Mouse (Mus musculus) myocyte (in vitro differentiated cells): ENCODE data around the gene Smyd3. TPM values are rescaled to one million over a fixed set of nuclear protein-coding genes. Genes with fewer than 3 reads are reported as not detected.

Experiments used
- H3K27me3 ChIP-seq: one replicate; pipeline ENCODE4 v1.6.1; 2011; ENCODE audit not compliant: control insufficient read depth, insufficient read depth, insufficient read length
- H3K36me3 ChIP-seq: one replicate; pipeline ENCODE4 v1.6.1; 2011; ENCODE audit not compliant: control insufficient read depth, insufficient read depth
- H3K4me2 ChIP-seq: one replicate; pipeline ENCODE4 v1.6.1; 2011; ENCODE audit warnings: low read depth, control low read depth
- H3K4me3 ChIP-seq: one replicate; pipeline ENCODE4 v1.5.1; 2011; ENCODE audit warnings: mild to moderate bottlenecking, control low read depth, moderate library complexity
- H3K79me2 ChIP-seq: one replicate; pipeline ENCODE4 v1.6.1; 2011; ENCODE audit not compliant: control insufficient read depth, insufficient read depth
- H3ac ChIP-seq: one replicate; pipeline ENCODE4 v1.6.1; 2011; ENCODE audit not compliant: control insufficient read depth, insufficient read length
- CEBPB ChIP-seq: IDR thresholded peaks from 2 replicates; pipeline ENCODE4 v1.6.1; 2011; ENCODE audit warnings: mild to moderate bottlenecking, moderate library complexity; ENCODE audit not compliant: poor library complexity, insufficient read depth, severe bottlenecking
- E2F4 ChIP-seq: IDR thresholded peaks from one replicate; pipeline ENCODE4 v1.6.1; 2011; ENCODE audit warnings: mild to moderate bottlenecking, control low read depth, moderate library complexity; ENCODE audit not compliant: insufficient read depth
- MAX ChIP-seq: IDR thresholded peaks from one replicate; pipeline ENCODE4 v1.6.1; 2011; ENCODE audit warnings: low read depth, mild to moderate bottlenecking, control low read depth
- MYOD1 ChIP-seq, 3 experiments: IDR thresholded peaks; one replicate each; pipeline ENCODE4 v1.6.1; 2011; ENCODE audit warnings: control low read depth in 2 of 3, low read depth in 2 of 3, mild to moderate bottlenecking in 2 of 3, moderate library complexity in 1 of 3; ENCODE audit not compliant: insufficient read length in 2 of 3, control insufficient read depth in 1 of 3
- MYOG ChIP-seq, 3 experiments: IDR thresholded peaks; one replicate each; pipeline ENCODE4 v1.6.1; 2011; ENCODE audit warnings: control low read depth in 2 of 3, low read depth in 2 of 3, mild to moderate bottlenecking in 2 of 3; ENCODE audit not compliant: insufficient read length in 2 of 3, control insufficient read depth in 1 of 3, insufficient read depth in 1 of 3
- POLR2A ChIP-seq: IDR thresholded peaks from one replicate; pipeline ENCODE4 v1.6.1; 2011; ENCODE audit warnings: low read depth, mild to moderate bottlenecking, control low read depth, moderate library complexity; ENCODE audit not compliant: insufficient read length
- POLR2AphosphoS2 ChIP-seq: IDR thresholded peaks from one replicate; pipeline ENCODE4 v1.6.1; 2011; ENCODE audit warnings: low read depth, control low read depth; ENCODE audit not compliant: insufficient read length
- REST ChIP-seq: IDR thresholded peaks from one replicate; pipeline ENCODE4 v1.6.1; 2011; ENCODE audit warnings: mild to moderate bottlenecking, control low read depth, moderate library complexity; ENCODE audit not compliant: insufficient read depth, insufficient read length
- SRF ChIP-seq: IDR thresholded peaks from one replicate; pipeline ENCODE4 v1.6.1; 2011; ENCODE audit warnings: low read depth; ENCODE audit not compliant: control insufficient read depth, insufficient read length
- TCF12 ChIP-seq: IDR thresholded peaks from one replicate; pipeline ENCODE4 v1.6.1; 2011; ENCODE audit warnings: mild to moderate bottlenecking, control low read depth; ENCODE audit not compliant: poor library complexity, insufficient read depth, severe bottlenecking
- TCF3 ChIP-seq: IDR thresholded peaks from one replicate; pipeline ENCODE4 v1.6.1; 2011; ENCODE audit warnings: low read depth, control low read depth; ENCODE audit not compliant: insufficient read length
- USF1 ChIP-seq: IDR thresholded peaks from one replicate; pipeline ENCODE4 v1.6.1; 2011; ENCODE audit warnings: low read depth, mild to moderate bottlenecking, control low read depth, moderate library complexity
- polyA plus RNA-seq: library from polyadenylated mRNA; unstranded; fragments of >200 nt; fragmentation: generic; extraction: Trizol; gene quantifications from one replicate; pipeline ENCODE4 v1.2.1, GENCODE M21; 2012; ENCODE audit warnings: missing spikeins

Smyd3 gene
- polyA plus RNA-seq, 1 experiment, result 22.7 TPM

DNA sequence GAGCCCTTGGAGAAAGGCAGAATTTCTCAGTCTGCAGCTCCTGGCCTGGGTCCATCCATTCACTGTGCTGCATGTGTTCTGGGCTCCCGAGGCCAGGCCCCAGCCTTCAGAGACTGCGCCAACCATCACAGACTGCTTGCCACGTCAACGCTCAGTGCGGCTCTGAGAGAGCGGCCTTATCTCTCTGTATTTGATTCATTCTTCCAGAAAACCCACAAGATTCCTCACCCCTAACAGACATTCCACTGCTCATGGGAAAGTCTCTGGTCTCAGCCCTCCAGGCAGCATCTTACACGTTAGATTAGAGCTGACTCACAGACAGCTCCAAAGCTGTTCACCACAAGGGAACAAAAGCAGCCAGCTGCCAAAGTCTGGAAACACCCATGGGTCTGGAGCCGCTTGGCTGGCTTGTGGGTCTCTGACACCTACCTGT, 475.9 kb downstream of the Smyd3 start:
- Histone ChIP-seq H3K79me2 (no peaks in the 10 kb centered on the region), H3K36me3 (no peaks in the 10 kb centered on the region), H3K4me3 (peak overlapping the region; percentile 7), H3K27me3 (no peaks in the 10 kb centered on the region), H3ac (no peak overlapping the region), H3K4me2 (peak overlapping the region; percentile 82)
- TF ChIP-seq E2F4, result no peak
- peak; percentile 82 for TF ChIP-seq TCF12
- peak; percentile 9 for TF ChIP-seq POLR2A
- TF ChIP-seq MAX, result peak; percentile 62
- TF ChIP-seq MYOG (IDR thresholded peaks at IDR 0.05; ENCODE audit: control insufficient read depth in 1 of 3, insufficient read depth in 1 of 3, insufficient read length in 2 of 3, low read depth in 2 of 3), result peak in 1 of 3 experiments; percentile 52
- no peak for TF ChIP-seq POLR2AphosphoS2
- TF ChIP-seq SRF, result peak; percentile 1
- no peak for TF ChIP-seq CEBPB
- no peak for TF ChIP-seq TCF3
- no peak for TF ChIP-seq REST
- peak in 2 of 3 experiments; percentile 49 to 53 for TF ChIP-seq MYOD1 (IDR thresholded peaks at IDR 0.05; ENCODE audit: control insufficient read depth in 1 of 3, insufficient read length in 2 of 3, low read depth in 2 of 3)
- TF ChIP-seq USF1, result no peak

DNA sequence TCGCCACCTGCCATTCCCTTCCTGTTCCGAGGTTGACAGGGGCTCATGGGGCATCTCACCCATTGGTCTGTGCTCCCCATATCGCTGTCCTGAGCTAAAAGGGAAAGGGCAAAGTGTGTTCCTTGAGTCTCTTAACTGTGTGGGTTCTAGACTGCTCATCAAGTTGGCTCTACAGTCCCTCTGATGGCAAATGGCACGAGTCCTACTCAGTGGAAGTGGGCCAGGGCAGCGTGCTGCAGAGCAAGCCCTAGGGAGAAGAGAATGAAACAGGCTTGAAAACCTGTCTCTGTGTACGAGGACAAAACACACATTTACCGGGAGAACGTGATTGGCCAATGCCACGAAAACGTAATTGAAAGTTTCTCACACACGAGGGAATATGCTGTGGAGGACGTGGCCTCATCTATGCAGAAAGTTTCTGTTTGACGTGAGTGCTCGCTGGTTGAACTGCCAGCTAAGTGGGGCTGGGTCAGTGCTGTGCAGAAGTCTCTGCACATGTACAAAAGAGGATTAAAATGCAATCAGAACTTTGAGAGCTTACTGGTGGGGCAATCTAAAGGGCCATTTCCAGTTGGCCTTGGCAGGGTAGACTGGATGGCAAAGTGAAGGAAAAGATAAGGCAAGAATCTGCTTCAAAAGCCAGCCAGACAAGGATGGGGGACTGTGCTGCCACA, 476.5 kb downstream of the Smyd3 start:
- H3K4me2 ChIP-seq, result peak overlapping the region; percentile 82

GRCm38 (mm10) chr1:179038801-179039200, 479.0 kb downstream of the Smyd3 start:
- Histone ChIP-seq H3K4me2 (no peak overlapping the region), H3K36me3 (no peaks in the 10 kb centered on the region), H3K27me3 (no peaks in the 10 kb centered on the region), H3ac (no peak overlapping the region), H3K4me3 (no peak overlapping the region), H3K79me2 (no peaks in the 10 kb centered on the region)
- no peak for TF ChIP-seq MAX
- no peak for TF ChIP-seq MYOD1 (IDR thresholded peaks at IDR 0.05; ENCODE audit: control insufficient read depth in 1 of 3, insufficient read length in 2 of 3, low read depth in 2 of 3)
- TF ChIP-seq USF1, result no peak
- no peak for TF ChIP-seq SRF
- no peak for TF ChIP-seq POLR2A
- TF ChIP-seq REST, result no peak
- TF ChIP-seq TCF3, result no peak
- TF ChIP-seq TCF12, result no peak
- TF ChIP-seq POLR2AphosphoS2, result no peak
- no peak for TF ChIP-seq MYOG (IDR thresholded peaks at IDR 0.05; ENCODE audit: control insufficient read depth in 1 of 3, insufficient read depth in 1 of 3, insufficient read length in 2 of 3, low read depth in 2 of 3)

More for the DNA sequence above, 476.5 kb downstream of the Smyd3 start:
- Histone ChIP-seq H3K79me2 (no peaks in the 10 kb centered on the region), H3K27me3 (no peaks in the 10 kb centered on the region), H3K4me3 (no peak overlapping the region), H3K36me3 (no peaks in the 10 kb centered on the region), H3ac (no peak overlapping the region)
- peak; percentile 5 for TF ChIP-seq SRF
- no peak for TF ChIP-seq E2F4
- TF ChIP-seq TCF3, result no peak
- peak in 1 of 3 experiments; percentile 21 for TF ChIP-seq MYOD1 (IDR thresholded peaks at IDR 0.05; ENCODE audit: control insufficient read depth in 1 of 3, insufficient read length in 2 of 3, low read depth in 2 of 3)
- TF ChIP-seq USF1, result no peak

GRCm38 (mm10) chr1:179032947-179033346, 484.9 kb downstream of the Smyd3 start:
- Histone ChIP-seq H3K27me3 (no peaks in the 10 kb centered on the region), H3K36me3 (no peaks in the 10 kb centered on the region), H3K4me3 (no peak overlapping the region), H3ac (no peak overlapping the region), H3K4me2 (no peak overlapping the region), H3K79me2 (no peaks in the 10 kb centered on the region)
- no peak for TF ChIP-seq POLR2A
- no peak for TF ChIP-seq TCF12
- no peak for TF ChIP-seq REST
- TF ChIP-seq SRF, result no peak
- TF ChIP-seq MAX, result no peak
- no peak for TF ChIP-seq USF1
- no peak for TF ChIP-seq E2F4
- TF ChIP-seq MYOD1 (IDR thresholded peaks at IDR 0.05; ENCODE audit: control insufficient read depth in 1 of 3, insufficient read length in 2 of 3, low read depth in 2 of 3), result no peak
- no peak for TF ChIP-seq MYOG (IDR thresholded peaks at IDR 0.05; ENCODE audit: control insufficient read depth in 1 of 3, insufficient read depth in 1 of 3, insufficient read length in 2 of 3, low read depth in 2 of 3)

DNA sequence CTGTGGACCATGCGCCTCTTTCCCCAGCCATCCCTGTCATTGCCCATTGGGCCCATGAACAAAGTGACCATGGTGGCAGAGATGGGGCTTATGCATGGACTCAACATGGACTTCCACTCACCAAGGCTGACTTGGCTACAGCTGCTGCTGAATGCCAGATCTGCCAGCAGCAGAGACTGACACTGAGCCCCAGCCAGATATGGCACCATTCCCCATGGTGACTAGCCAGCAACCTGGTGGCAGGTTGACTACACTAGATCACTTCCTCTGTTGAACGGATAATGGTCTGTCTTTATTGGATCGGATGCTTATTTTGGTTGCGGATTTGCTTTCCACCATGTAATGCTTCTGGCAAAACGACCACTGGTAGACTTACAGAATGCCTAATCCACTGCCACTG, 486.3 kb downstream of the Smyd3 start:
- TF ChIP-seq MAX (no peak), CEBPB (no peak), MYOG (IDR thresholded peaks at IDR 0.05; ENCODE audit: control insufficient read depth in 1 of 3, insufficient read depth in 1 of 3, insufficient read length in 2 of 3, low read depth in 2 of 3) (no peak)
- no peak overlapping the region for H3K4me2 ChIP-seq
- no peak overlapping the region for H3K4me3 ChIP-seq
- no peaks in the 10 kb centered on the region for H3K79me2 ChIP-seq
- H3K36me3 ChIP-seq, result no peaks in the 10 kb centered on the region
- H3ac ChIP-seq, result no peak overlapping the region
- H3K27me3 ChIP-seq, result no peaks in the 10 kb centered on the region
